Mouse (Mus musculus): ENCODE data around the gene Bean1.

Gene Bean1

GRCm38 (mm10) chr8:104170118-104171049, at the start of gene Bean1:
TSS of gene Bean1 (plus strand) at chr8:104170442.
- DNase-seq (ENCODE audit: low spot score in 2 of 2), result peak in 1 of 2 experiments; percentile 24

GRCm38 (mm10) chr8:104121640-104122416, 48.4 kb upstream of the Bean1 start:
- DNase-seq (ENCODE audit: low spot score in 2 of 2), result no peak

GRCm38 (mm10) chr8:104123080-104123657, 47.1 kb upstream of the Bean1 start:
- no peak for DNase-seq (ENCODE audit: low spot score in 2 of 2)

- DNase-seq (ENCODE audit: low spot score in 2 of 2), result no peak
These were observed 45.7 kb upstream of the Bean1 start for GRCm38 (mm10) chr8:104124534-104124933.

- DNase-seq (ENCODE audit: low spot score in 2 of 2), result peak; percentile 49 to 58
These were observed 42.9 kb upstream of the Bean1 start for GRCm38 (mm10) chr8:104127160-104127883.

- no peak for DNase-seq (ENCODE audit: low spot score in 2 of 2)
These were observed 39.3 kb upstream of the Bean1 start for GRCm38 (mm10) chr8:104130916-104131315.

GRCm38 (mm10) chr8:104131414-104131975, 38.7 kb upstream of the Bean1 start:
- DNase-seq (ENCODE audit: low spot score in 2 of 2), result no peak

GRCm38 (mm10) chr8:104134521-104134920, 35.7 kb upstream of the Bean1 start:
- no peak for DNase-seq (ENCODE audit: low spot score in 2 of 2)

GRCm38 (mm10) chr8:104136277-104136676, 34.0 kb upstream of the Bean1 start:
- DNase-seq (ENCODE audit: low spot score in 2 of 2), result no peak

- no peak for DNase-seq (ENCODE audit: low spot score in 2 of 2)
These were observed 32.6 kb upstream of the Bean1 start for GRCm38 (mm10) chr8:104137636-104138035.

- DNase-seq (ENCODE audit: low spot score in 2 of 2), result no peak
These were observed 29.6 kb upstream of the Bean1 start for GRCm38 (mm10) chr8:104140611-104141010.

GRCm38 (mm10) chr8:104142415-104142814, 27.8 kb upstream of the Bean1 start:
- DNase-seq (ENCODE audit: low spot score in 2 of 2), result no peak

- no peak for DNase-seq (ENCODE audit: low spot score in 2 of 2)
These were observed 26.9 kb upstream of the Bean1 start for GRCm38 (mm10) chr8:104143379-104143778.

- DNase-seq (ENCODE audit: low spot score in 2 of 2), result no peak
These were observed 25.6 kb upstream of the Bean1 start for GRCm38 (mm10) chr8:104144434-104145216.

- DNase-seq (ENCODE audit: low spot score in 2 of 2), result peak; percentile 90
These were observed 24.1 kb upstream of the Bean1 start for GRCm38 (mm10) chr8:104145981-104146689.

GRCm38 (mm10) chr8:104146717-104147494, 23.3 kb upstream of the Bean1 start:
- no peak for DNase-seq (ENCODE audit: low spot score in 2 of 2)

GRCm38 (mm10) chr8:104147947-104148346, 22.3 kb upstream of the Bean1 start:
- DNase-seq (ENCODE audit: low spot score in 2 of 2), result no peak

GRCm38 (mm10) chr8:104160731-104161130, 9.5 kb upstream of the Bean1 start:
- DNase-seq (ENCODE audit: low spot score in 2 of 2), result no peak

- DNase-seq (ENCODE audit: low spot score in 2 of 2), result no peak
These were observed 781 bp upstream of the Bean1 start for GRCm38 (mm10) chr8:104169461-104169860.
